Mouse (Mus musculus) lung, embryonic 14.5 days (tissue): Measurements from ENCODE around the gene Hnrnpa2b1. TPM values are rescaled to one million over a fixed set of nuclear protein-coding genes. Genes with fewer than 3 reads are reported as not detected.

Experiments
- ATAC-seq: fragments of 200-750 bp; cut with Nextera tagmentation; 2 replicates; pipeline ENCODE4 v1.8.0; 2017; ENCODE audit warnings: mild to moderate bottlenecking, moderate TSS enrichment, moderate library complexity; ENCODE audit not compliant: insufficient read depth
- DNase-seq: peaks from one replicate; pipeline ENCODE4 v3.0.0-alpha.2; 2015
- H3K27ac ChIP-seq: fragments of 300-500 bp; sonication (generic); 2 replicates; pipeline ENCODE4 v1.5.1; 2014; ENCODE audit warnings: low read depth, mild to moderate bottlenecking, moderate library complexity
- H3K27me3 ChIP-seq: fragments of 300-500 bp; sonication (generic); 2 replicates; pipeline ENCODE4 v1.6.1; 2014; ENCODE audit warnings: low read length, control low read depth; ENCODE audit not compliant: insufficient read depth
- H3K36me3 ChIP-seq: fragments of 300-500 bp; sonication (generic); 2 replicates; pipeline ENCODE4 v1.6.1; 2014; ENCODE audit warnings: control low read depth; ENCODE audit not compliant: insufficient read depth
- H3K4me1 ChIP-seq: fragments of 300-500 bp; sonication (generic); 2 replicates; pipeline ENCODE4 v1.6.1; 2014; ENCODE audit warnings: antibody characterized with exemption, control low read depth; ENCODE audit not compliant: insufficient read depth
- H3K4me2 ChIP-seq: fragments of 300-500 bp; sonication (generic); 2 replicates; pipeline ENCODE4 v1.6.1; 2014; ENCODE audit warnings: mild to moderate bottlenecking
- H3K4me3 ChIP-seq: fragments of 300-500 bp; sonication (generic); 2 replicates; pipeline ENCODE4 v1.5.1; 2014; ENCODE audit warnings: low read depth, low read length
- H3K9ac ChIP-seq: fragments of 300-500 bp; sonication (generic); 2 replicates; pipeline ENCODE4 v1.6.1; 2014
- H3K9me3 ChIP-seq: fragments of 300-500 bp; sonication (generic); 2 replicates; pipeline ENCODE4 v1.6.1; 2016; ENCODE audit warnings: low read depth, low read length, control low read depth
- CTCF ChIP-seq: IDR thresholded peaks from 2 replicates; pipeline ENCODE4 v1.5.1; 2016; ENCODE audit warnings: antibody characterized with exemption, low read depth
- WGBS: fragments of 180-500 bp; shearing (Covaris S2); extraction: QIAGEN DNeasy Blood & Tissue Kit; methylation state at CpG from one replicate; pipeline ENCODE4 v1.1.7; 2014; 5-methylcytosine and 5-hydroxymethylcytosine counted together
- polyA plus RNA-seq: library from polyadenylated mRNA; unstranded; fragments of >200 nt; fragmentation: Nextera tagmentation; extraction: Ambion mirVana; gene quantifications from 2 replicates; pipeline ENCODE4 v1.2.1, GENCODE M21; 2014

Hnrnpa2b1 gene
- polyA plus RNA-seq, 1 experiment from 2014 or later, result 1,221 TPM

DNA sequence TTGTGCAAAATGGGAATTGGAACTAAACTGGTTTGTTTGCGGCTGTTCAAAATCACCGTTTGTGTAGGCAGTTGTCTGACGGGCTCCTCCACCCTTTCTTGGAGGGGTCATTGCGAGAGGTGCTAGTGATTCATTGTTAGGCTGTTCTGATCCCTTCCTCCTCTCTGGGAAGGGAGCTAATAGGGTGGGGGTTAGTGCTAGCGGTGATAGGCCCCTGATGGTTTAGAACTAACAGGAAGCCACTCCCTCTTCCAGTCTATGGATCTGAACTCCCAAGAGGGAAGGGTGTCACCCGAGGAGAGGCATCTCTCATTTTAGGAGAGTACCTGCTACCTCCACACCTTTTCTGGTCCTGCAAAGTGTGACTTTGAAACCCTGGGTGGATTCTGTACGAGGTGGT lies 35.4 kb downstream of the Hnrnpa2b1 start:
- no peak overlapping the region for H3K27ac ChIP-seq
- no peak for ATAC-seq
- H3K4me3 ChIP-seq, result no peak overlapping the region
- H3K9ac ChIP-seq, result no peak overlapping the region
- H3K4me1 ChIP-seq, result no peaks in the 10 kb centered on the region; the same call in 1 of the 2 replicates
- WGBS, result 13% methylated on average over 7 of the region's 7 CpGs
- H3K9me3 ChIP-seq, result no peaks in the 10 kb centered on the region
- no peak for DNase-seq
- peaks cover 30% of the 10 kb centered on the region for H3K27me3 ChIP-seq
- no peak for TF ChIP-seq CTCF
- no peak overlapping the region for H3K4me2 ChIP-seq
- H3K36me3 ChIP-seq, result no peaks in the 10 kb centered on the region

GRCm38 (mm10) chr6:51432535-51433397 lies 36.9 kb downstream of the Hnrnpa2b1 start, which contains the start of gene Nfe2l3:
Gene Nfe2l3 (plus strand): TSS chr6:51432670.
- no peak for TF ChIP-seq CTCF
- DNase-seq (peak; percentile 76), ATAC-seq (peak; percentile 86)
- Histone ChIP-seq H3K27me3 (peaks cover 30% of the 10 kb centered on the region), H3K27ac (no peak within 1 kb of the TSS), H3K9ac (peak within 1 kb of the TSS; percentile 56), H3K36me3 (no peaks in the 10 kb centered on the region), H3K4me3 (peak within 1 kb of the TSS; percentile 51), H3K4me2 (peak within 1 kb of the TSS; percentile 75), H3K4me1 (no peaks in the 10 kb centered on the region; the same call in 1 of the 2 replicates), H3K9me3 (no peaks in the 10 kb centered on the region)
- WGBS, result under 1% methylated on average over 72 of the region's 74 CpGs

- Histone ChIP-seq H3K9me3 (no peaks in the 10 kb centered on the region), H3K4me1 (no peaks in the 10 kb centered on the region), H3K36me3 (no peaks in the 10 kb centered on the region), H3K9ac (no peak overlapping the region), H3K27me3 (no peaks in the 10 kb centered on the region), H3K27ac (no peak overlapping the region), H3K4me2 (no peak overlapping the region), H3K4me3 (no peak overlapping the region)
- WGBS, result 84% methylated on average over 2 of the region's 2 CpGs
- ATAC-seq, result no peak
- no peak for TF ChIP-seq CTCF
- DNase-seq, result no peak
Measured at GRCm38 (mm10) chr6:51424537-51424936, 45.2 kb downstream of the Hnrnpa2b1 start.

- no peaks in the 10 kb centered on the region for H3K4me1 ChIP-seq
- WGBS, result 40% methylated on average over 11 of the region's 11 CpGs
- DNase-seq, result no peak
- no peaks in the 10 kb centered on the region for H3K36me3 ChIP-seq
- TF ChIP-seq CTCF, result no peak
- no peak overlapping the region for H3K4me2 ChIP-seq
- H3K27me3 ChIP-seq, result no peaks in the 10 kb centered on the region
- H3K9me3 ChIP-seq, result no peaks in the 10 kb centered on the region
- no peak overlapping the region for H3K9ac ChIP-seq
- H3K4me3 ChIP-seq, result no peak overlapping the region
- no peak overlapping the region for H3K27ac ChIP-seq
- no peak for ATAC-seq
Measured at GRCm38 (mm10) chr6:51423466-51424122, 46.1 kb downstream of the Hnrnpa2b1 start.

DNA sequence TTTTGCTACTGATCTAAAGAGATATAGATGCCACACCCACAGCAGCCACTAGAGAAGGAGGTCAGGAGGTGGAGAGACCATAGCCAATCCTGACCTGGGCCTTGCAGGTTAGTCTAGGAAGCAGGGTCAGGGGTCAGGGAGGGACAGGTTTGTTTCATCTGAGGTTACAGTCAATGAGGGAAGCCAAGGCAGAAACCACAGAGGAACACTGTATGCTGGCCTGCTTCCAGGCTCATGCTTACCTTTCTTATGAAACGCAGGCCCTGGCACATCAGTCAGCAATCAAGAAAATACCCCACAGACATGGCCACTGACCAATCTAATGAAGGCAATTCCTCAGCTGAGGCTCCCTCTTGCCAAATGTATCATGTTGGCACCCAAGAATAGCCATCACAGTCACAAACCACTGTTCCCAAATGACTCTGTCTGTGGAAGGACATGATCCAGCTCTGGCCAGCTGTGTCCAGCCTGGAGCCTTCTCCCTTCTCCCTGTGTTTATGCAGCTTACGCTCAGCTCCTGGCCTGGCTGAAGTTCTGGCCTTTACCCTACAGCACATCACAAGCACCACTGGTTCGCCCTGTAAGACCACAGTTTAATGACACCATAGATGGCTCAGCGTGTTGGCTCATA lies 52.3 kb downstream of the Hnrnpa2b1 start:
- no peak overlapping the region for H3K9ac ChIP-seq
- DNase-seq (no peak), ATAC-seq (no peak)
- no peak overlapping the region for H3K4me2 ChIP-seq
- WGBS, result 84% methylated on average over 4 of the region's 4 CpGs
- no peaks in the 10 kb centered on the region for H3K36me3 ChIP-seq
- H3K27me3 ChIP-seq, result no peaks in the 10 kb centered on the region
- no peak overlapping the region for H3K4me3 ChIP-seq
- no peaks in the 10 kb centered on the region for H3K4me1 ChIP-seq
- no peaks in the 10 kb centered on the region for H3K9me3 ChIP-seq
- H3K27ac ChIP-seq, result no peak overlapping the region
- TF ChIP-seq CTCF, result no peak

DNA sequence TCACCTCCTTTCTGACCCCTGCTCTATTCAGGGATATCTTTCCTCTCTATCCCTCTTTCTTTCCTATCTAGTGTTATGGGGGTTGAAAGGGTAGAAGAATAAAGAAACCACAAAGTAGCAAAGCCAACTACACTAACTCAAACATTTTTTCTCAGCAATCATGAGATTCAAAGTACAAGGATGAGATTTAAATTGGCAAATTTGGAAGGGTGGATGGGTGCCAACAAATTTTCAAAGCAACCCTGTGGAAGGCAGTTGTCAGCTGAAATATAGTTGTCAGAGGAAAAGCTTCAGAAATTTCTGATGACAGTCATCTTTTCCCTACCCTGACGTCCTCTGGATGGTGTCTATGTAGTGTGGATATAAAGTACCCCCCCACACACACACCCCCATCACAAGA lies 53.3 kb downstream of the Hnrnpa2b1 start:
- Histone ChIP-seq H3K27ac (no peak overlapping the region), H3K4me2 (no peak overlapping the region), H3K27me3 (no peaks in the 10 kb centered on the region), H3K4me1 (no peaks in the 10 kb centered on the region), H3K9me3 (no peaks in the 10 kb centered on the region), H3K4me3 (no peak overlapping the region), H3K9ac (no peak overlapping the region), H3K36me3 (no peaks in the 10 kb centered on the region)
- TF ChIP-seq CTCF, result no peak
- peak; percentile 45 for DNase-seq
- 29% methylated on average over 1 of the region's 1 CpGs for WGBS
- no peak for ATAC-seq

Other genes starting within 250 kb of the Hnrnpa2b1 start
- gene Nfe2l3, start 37.2 kb downstream of the Hnrnpa2b1 start, polyA plus RNA-seq, result 2.8 and 3.1 TPM in 2 replicates
- gene Cbx3, start 466 bp upstream of the Hnrnpa2b1 start, polyA plus RNA-seq, result 563 and 591 TPM in 2 replicates
- gene Snx10, start 54.0 kb upstream of the Hnrnpa2b1 start, polyA plus RNA-seq, result 11.3 and 14.2 TPM in 2 replicates